Mouse (Mus musculus) forebrain, postnatal 0 days (tissue): ENCODE results near the gene Hs3st6. TPM values are rescaled to one million over a fixed set of nuclear protein-coding genes. Genes with fewer than 3 reads are reported as not detected.

Experiments used
- ATAC-seq: fragments of 200-750 bp; cut with Nextera tagmentation; 2 replicates; pipeline ENCODE4 v1.8.0; 2017; ENCODE audit warnings: mild to moderate bottlenecking, moderate library complexity
- DNase-seq: peaks from one replicate; pipeline ENCODE4 v3.0.0-alpha.2; 2015
- H3K27ac ChIP-seq: fragments of 300-500 bp; sonication (generic); 2 replicates; pipeline ENCODE4 v1.5.1; 2014; ENCODE audit warnings: low read depth, mild to moderate bottlenecking, antibody characterized with exemption, low read length, moderate library complexity, mixed read lengths
- H3K27me3 ChIP-seq: fragments of 300-500 bp; sonication (generic); 2 replicates; pipeline ENCODE4 v1.6.1; 2014; ENCODE audit warnings: mild to moderate bottlenecking, low read length, mixed read lengths; ENCODE audit not compliant: insufficient read depth
- H3K36me3 ChIP-seq: fragments of 300-500 bp; sonication (generic); 2 replicates; pipeline ENCODE4 v1.6.1; 2014; ENCODE audit warnings: mild to moderate bottlenecking, moderate library complexity; ENCODE audit not compliant: insufficient read depth
- H3K4me1 ChIP-seq: fragments of 300-500 bp; sonication (generic); 2 replicates; pipeline ENCODE4 v1.6.1; 2014; ENCODE audit warnings: antibody characterized with exemption; ENCODE audit not compliant: insufficient read depth
- H3K4me2 ChIP-seq: fragments of 300-500 bp; sonication (generic); 2 replicates; pipeline ENCODE4 v1.6.1; 2014; ENCODE audit warnings: low read depth, mild to moderate bottlenecking, moderate library complexity
- H3K4me3 ChIP-seq: fragments of 300-500 bp; sonication (generic); 2 replicates; pipeline ENCODE4 v1.5.1; 2014; ENCODE audit warnings: low read depth, low read length, mixed read lengths
- H3K9ac ChIP-seq: fragments of 300-500 bp; sonication (generic); 2 replicates; pipeline ENCODE4 v1.6.1; 2014; ENCODE audit warnings: mild to moderate bottlenecking
- H3K9me3 ChIP-seq: fragments of 300-500 bp; sonication (generic); 2 replicates; pipeline ENCODE4 v1.6.1; 2016; ENCODE audit warnings: low read length
- CTCF ChIP-seq: sonication (generic); IDR thresholded peaks from 2 replicates; pipeline ENCODE4 v1.5.1; 2016; ENCODE audit warnings: antibody characterized with exemption, control low read depth, low read depth
- WGBS: fragments of 180-500 bp; shearing (Covaris S2); extraction: QIAGEN DNeasy Blood & Tissue Kit; methylation state at CpG from one replicate; pipeline ENCODE4 v1.1.7; 2014; 5-methylcytosine and 5-hydroxymethylcytosine counted together
- polyA plus RNA-seq: library from polyadenylated mRNA; unstranded; fragments of >200 nt; fragmentation: Nextera tagmentation; extraction: Ambion mirVana; gene quantifications from 2 replicates; pipeline ENCODE4 v1.2.1, GENCODE M21; 2015
- total RNA-seq: library from RNA; depleted of rRNA; stranded (reverse); fragments of >200 nt; gene quantifications from 2 replicates; pipeline ENCODE4 v1.2.3, GENCODE M21; 2014

The Hs3st6 gene
- total and polyA plus RNA-seq, 2 experiments from 2014 or later = 0.45 to 0.57 TPM

DNA sequence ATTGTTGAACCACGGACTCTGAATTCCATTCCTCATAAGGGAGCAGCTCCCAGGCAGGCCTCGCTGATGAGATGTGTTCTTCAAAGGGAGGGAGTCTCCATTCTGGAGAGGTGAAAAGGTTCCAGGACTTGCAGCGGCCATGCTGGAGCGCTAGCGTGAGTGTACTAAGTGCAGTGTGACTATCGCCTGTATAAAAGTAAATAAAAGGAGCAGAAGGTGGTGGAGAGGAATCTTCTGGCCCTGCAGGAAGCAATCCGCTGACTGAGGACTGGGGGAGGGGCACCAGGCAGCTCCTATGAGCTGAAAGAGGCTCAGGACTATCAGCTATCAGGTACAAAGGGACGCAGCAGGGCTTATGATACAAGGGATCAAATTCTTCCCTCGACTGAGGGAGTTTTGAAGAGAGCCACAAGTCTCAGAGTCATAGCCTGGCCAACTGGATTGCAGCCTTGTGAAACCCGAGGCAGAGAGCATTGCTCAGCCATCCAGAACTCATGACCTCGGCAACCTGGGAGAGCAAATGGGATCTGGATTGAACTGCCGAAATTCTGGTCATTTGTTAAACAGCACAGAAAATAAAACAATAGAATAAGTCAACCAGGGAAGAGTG, 13.6 kb downstream of the Hs3st6 start:
- no peak for ATAC-seq
- Histone ChIP-seq H3K27ac (no peak overlapping the region), H3K4me2 (no peak overlapping the region), H3K27me3 (no peaks in the 10 kb centered on the region; the same call in 1 of the 2 replicates), H3K36me3 (no peaks in the 10 kb centered on the region), H3K4me1 (no peaks in the 10 kb centered on the region), H3K4me3 (no peak overlapping the region), H3K9ac (no peak overlapping the region), H3K9me3 (no peaks in the 10 kb centered on the region)
- DNase-seq = no peak
- 23% methylated on average over 12 of the region's 12 CpGs for WGBS
- TF ChIP-seq CTCF = no peak

DNA sequence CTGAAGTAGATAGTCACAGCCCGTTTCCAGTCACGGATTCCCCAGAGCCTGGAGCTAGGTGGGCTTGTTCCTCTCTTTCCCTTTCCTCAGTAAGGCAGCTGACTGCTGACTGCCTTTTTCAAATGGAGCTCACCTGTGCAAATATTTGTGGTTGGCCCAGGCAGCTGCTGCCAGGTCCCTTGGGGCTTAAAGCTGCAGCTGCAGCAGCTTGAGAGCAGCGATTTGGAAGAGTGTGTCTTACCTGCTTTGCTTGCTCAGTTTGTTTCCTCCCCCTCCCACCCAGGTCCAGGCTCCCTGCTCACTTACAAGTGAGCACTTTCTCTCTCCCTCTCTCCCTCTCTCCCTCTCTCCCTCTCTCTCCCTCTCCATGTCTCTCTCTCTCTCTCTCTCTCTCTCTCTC, 16.4 kb downstream of the Hs3st6 start:
- no peak overlapping the region for H3K4me3 ChIP-seq
- H3K27ac ChIP-seq = no peak overlapping the region
- DNase-seq (no peak), ATAC-seq (no peak)
- H3K4me2 ChIP-seq = no peak overlapping the region
- no peak overlapping the region for H3K9ac ChIP-seq
- 50% methylated on average over 3 of the region's 3 CpGs for WGBS
- no peaks in the 10 kb centered on the region; the same call in 1 of the 2 replicates for H3K27me3 ChIP-seq
- no peaks in the 10 kb centered on the region for H3K4me1 ChIP-seq
- TF ChIP-seq CTCF = no peak
- no peaks in the 10 kb centered on the region for H3K9me3 ChIP-seq
- no peaks in the 10 kb centered on the region for H3K36me3 ChIP-seq

DNA sequence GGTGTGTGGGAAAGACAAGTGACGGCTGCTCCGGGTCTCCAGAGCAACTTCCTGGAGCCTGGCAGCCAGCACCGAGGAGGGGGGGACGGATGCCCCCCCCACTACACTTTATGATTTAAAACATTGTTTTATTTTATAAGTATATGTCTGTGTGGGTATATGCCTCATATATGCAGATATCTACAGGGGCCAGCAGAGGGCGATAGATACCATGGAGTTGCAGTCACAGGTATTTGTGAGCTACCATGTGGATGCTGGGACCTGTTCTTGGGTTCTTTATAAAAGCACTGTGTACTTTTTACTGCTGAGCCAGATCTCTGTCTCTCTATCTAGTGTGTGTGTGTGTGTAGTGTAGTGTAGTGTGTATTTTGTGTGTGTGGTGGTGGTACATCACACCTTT, 20.5 kb downstream of the Hs3st6 start:
- Histone ChIP-seq H3K27ac (no peak overlapping the region), H3K9ac (no peak overlapping the region), H3K4me3 (no peak overlapping the region), H3K27me3 (no peaks in the 10 kb centered on the region; the same call in 1 of the 2 replicates), H3K9me3 (no peaks in the 10 kb centered on the region), H3K36me3 (no peaks in the 10 kb centered on the region), H3K4me1 (no peaks in the 10 kb centered on the region), H3K4me2 (no peak overlapping the region)
- WGBS = 84% methylated on average over 5 of the region's 5 CpGs
- ATAC-seq (no peak), DNase-seq (no peak)
- no peak for TF ChIP-seq CTCF

DNA sequence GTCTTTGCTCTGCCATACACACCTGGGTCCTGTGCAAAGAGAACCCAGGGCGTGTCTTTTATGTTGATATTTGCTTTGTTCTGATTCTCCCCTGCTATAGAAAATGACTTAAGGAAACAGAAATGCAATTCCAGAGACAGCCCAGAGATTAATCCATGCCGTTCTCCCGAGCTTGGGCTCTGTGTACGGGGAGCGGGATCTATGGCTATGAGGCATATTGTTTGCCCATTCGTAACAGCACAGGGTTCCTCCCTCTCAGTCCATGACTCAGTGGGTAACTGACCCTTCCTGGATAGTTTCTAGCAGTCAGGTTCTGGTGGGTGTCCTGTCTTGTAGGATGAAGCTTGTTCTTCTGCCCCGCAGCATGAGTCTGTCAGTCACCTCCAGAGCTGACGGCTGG, 22.4 kb downstream of the Hs3st6 start:
- H3K27me3 ChIP-seq = no peaks in the 10 kb centered on the region
- H3K4me1 ChIP-seq = no peaks in the 10 kb centered on the region
- DNase-seq (no peak), ATAC-seq (no peak)
- no peaks in the 10 kb centered on the region for H3K36me3 ChIP-seq
- H3K27ac ChIP-seq = no peak overlapping the region
- no peak overlapping the region for H3K9ac ChIP-seq
- 85% methylated on average over 8 of the region's 8 CpGs for WGBS
- H3K4me2 ChIP-seq = no peak overlapping the region
- H3K9me3 ChIP-seq = no peaks in the 10 kb centered on the region
- no peak overlapping the region for H3K4me3 ChIP-seq
- no peak for TF ChIP-seq CTCF

DNA sequence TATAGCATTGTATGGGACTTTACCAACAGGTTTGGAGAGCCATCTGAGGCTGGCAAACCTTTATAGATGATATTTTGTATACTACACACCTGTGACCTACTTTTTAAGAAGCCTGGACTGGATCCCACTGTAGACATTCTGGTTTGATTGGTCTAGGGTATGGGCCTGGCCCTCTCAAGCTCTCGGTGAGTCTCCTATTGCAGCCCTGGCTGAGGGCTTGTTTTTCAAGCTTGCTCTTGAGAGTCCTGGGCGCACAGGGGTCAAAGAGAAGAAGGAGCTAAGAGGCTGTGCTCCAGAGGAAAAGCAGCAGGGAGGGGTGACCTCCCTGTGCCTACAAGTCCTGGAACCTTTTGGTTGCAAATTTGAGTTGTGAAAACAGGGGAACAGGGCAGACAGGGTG, 24.3 kb downstream of the Hs3st6 start:
- no peaks in the 10 kb centered on the region for H3K9me3 ChIP-seq
- H3K36me3 ChIP-seq = no peaks in the 10 kb centered on the region
- no peaks in the 10 kb centered on the region for H3K27me3 ChIP-seq
- no peak overlapping the region for H3K4me3 ChIP-seq
- H3K4me1 ChIP-seq = no peaks in the 10 kb centered on the region
- 78% methylated on average over 2 of the region's 2 CpGs for WGBS
- H3K27ac ChIP-seq = no peak overlapping the region
- H3K4me2 ChIP-seq = no peak overlapping the region
- H3K9ac ChIP-seq = no peak overlapping the region
- ATAC-seq (no peak), DNase-seq (no peak)
- no peak for TF ChIP-seq CTCF

DNA sequence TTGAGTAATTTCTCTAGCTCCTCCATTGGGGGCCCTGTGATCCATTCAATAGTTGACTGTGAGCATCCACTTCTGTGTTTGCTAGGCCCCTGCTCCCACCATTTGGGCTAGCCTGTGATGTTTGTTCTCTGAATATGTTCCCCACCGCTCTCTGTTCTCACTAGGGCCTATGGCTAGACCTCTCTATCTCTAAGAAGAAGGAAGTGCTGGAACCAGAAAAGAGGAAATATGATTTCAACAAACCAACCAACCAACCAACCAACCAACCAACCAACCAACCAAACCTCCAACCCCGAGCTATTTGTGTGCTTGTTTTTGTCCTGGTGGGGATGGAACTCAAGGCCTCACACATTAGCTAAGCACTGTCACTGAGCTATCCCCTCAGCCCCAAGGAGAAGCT, 28.0 kb downstream of the Hs3st6 start:
- 93% methylated on average over 2 of the region's 2 CpGs for WGBS
- no peak for ATAC-seq

DNA sequence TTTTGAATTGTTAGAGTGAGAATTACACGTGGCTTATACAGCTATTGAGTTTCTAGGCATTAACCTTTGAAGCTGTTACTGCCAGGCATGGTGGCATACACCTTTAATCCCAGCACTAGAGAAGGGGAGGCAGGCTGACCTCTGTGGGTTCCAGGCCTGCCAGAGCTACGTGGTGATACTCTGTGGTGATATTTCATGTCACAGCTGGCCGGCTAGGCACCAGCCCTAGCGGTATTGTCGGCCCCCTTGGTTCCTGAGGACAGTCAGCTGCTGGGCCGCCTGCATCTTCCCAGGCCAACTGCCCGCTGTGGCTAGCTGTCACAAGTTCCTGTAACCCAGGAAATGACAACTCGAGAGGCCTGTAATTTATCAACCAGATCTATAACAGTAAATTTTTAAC, 39.4 kb downstream of the Hs3st6 start:
- TF ChIP-seq CTCF = no peak
- Histone ChIP-seq H3K36me3 (no peaks in the 10 kb centered on the region), H3K9me3 (no peaks in the 10 kb centered on the region), H3K9ac (no peak overlapping the region), H3K4me2 (no peak overlapping the region), H3K4me3 (no peak overlapping the region), H3K27me3 (no peaks in the 10 kb centered on the region), H3K4me1 (no peaks in the 10 kb centered on the region), H3K27ac (no peak overlapping the region)
- DNase-seq (no peak), ATAC-seq (no peak)
- 82% methylated on average over 8 of the region's 8 CpGs for WGBS

More for the DNA sequence above, 28.0 kb downstream of the Hs3st6 start:
- Histone ChIP-seq H3K4me3 (no peak overlapping the region), H3K9ac (no peak overlapping the region), H3K36me3 (no peaks in the 10 kb centered on the region), H3K4me2 (no peak overlapping the region), H3K27me3 (no peaks in the 10 kb centered on the region), H3K27ac (no peak overlapping the region), H3K9me3 (no peaks in the 10 kb centered on the region), H3K4me1 (no peaks in the 10 kb centered on the region)
- DNase-seq = no peak
- no peak for TF ChIP-seq CTCF
